Mouse (Mus musculus) neural tube, embryonic 10.5 days (tissue): ENCODE results near the gene Tmem119.
A peak's percentile ranks its signal among the peaks of the same experiment; 100 is the strongest.

Source experiments
- DNase-seq: peaks from one replicate; pipeline ENCODE4 v3.0.0-alpha.2; 2017; ENCODE audit warnings: low spot score; ENCODE audit errors: extremely low spot score

Tmem119 gene

GRCm38 (mm10) chr5:113800280-113800679 lies at the start of gene Tmem119:
Gene Tmem119 (minus strand): TSS chr5:113800516.
- peak; percentile 80 for DNase-seq

- DNase-seq: no peak
Measured at GRCm38 (mm10) chr5:113847636-113848035, 47.3 kb upstream of the Tmem119 start.

GRCm38 (mm10) chr5:113846656-113847055 lies 46.3 kb upstream of the Tmem119 start:
- no peak for DNase-seq

DNA sequence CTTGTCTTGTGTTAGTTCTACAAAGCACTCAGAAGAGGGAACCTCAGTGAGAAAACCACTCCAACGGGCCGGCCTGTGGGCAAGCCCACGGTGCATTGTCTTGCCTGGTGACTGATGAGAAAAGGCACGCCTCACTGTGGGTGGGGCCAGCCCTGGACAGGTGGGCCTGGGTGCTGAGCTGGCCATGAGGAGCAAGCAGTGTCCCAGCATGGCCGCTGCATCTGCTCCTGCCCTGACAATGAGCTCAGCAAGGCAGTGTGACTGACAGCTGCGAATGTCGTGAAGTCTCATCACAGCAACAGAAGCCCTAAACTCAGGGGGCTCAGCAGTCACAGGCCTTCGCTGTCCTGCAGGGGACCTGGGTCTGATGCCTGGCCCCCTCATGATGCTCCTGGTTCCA lies 45.3 kb upstream of the Tmem119 start:
- DNase-seq: no peak

DNA sequence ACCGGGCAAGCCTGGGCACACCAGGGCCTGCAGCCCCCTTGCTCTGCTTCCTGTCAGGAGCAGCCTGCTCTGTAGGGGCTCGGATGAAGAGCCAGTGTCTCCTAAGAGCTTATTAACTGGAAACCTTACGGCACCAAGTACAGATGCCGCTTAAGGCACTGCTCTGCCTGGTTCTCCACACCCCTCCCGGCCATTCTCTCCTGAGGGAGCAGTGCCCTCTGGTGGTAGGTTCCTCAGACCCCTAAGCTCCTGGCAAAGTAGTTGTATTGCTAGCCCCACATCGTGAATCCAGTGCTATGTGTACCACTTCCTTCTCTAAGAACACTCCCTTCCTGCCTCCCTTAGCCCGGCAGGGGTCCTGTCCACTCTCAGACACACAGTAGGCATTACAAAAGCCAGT lies 44.4 kb upstream of the Tmem119 start:
- no peak for DNase-seq

DNA sequence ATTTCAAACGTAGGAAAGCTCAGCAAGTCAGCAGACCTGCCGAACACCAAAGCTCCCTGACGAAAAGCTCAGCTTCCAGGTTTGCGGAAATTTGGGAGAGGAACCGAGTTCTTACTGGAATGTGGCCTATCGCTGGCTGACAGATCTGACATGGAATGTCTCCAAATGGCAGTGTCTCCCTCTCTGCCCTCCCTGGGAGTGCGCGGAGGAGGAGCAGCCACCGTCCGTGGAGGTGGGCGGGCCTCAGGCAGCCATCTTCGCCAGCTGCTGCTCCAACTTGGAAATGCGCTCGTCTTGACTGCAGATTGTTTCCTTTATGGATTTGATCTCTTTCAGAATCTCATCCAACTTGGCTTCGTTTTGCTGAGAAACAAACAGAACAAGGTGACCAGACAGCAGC lies 43.8 kb upstream of the Tmem119 start:
- DNase-seq: no peak

DNA sequence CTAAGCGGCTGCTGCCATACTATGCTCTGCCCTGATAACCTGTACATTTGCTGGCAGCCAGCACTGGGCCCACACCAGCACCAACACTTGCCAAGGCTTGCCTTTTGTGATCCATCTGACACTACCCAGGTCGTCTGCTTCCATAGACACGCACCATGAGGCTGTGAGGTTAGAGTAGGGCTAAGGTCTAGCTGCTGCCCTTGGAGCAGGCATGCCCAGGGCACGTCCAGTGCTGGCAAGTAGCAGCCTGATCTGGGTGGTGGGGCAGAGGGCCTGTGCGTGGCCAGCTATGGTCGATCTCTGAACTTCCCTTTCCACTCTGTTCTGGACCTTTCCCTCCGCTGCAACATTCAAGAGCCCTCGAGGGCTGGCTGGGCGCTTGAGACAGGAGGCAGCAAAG lies 42.6 kb upstream of the Tmem119 start:
- no peak for DNase-seq

DNA sequence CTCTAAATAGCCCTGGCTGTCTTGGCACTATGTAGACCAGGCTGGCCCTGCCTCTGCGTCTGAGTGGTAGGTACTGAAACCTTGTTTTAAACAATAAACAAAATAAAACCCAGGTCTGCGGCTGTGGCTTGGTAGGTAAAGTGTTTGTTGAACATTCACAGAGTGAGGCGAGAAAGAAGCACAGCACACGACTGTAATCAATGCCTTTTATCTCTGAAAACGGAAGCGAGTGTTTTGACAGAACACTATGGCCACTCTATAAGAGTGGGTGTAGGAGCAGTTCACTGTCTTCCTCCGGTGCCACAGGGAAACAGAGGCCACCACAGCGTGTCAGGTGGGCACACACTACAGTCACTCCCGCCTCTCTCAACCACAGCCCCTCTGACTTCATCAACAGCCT lies 41.9 kb upstream of the Tmem119 start:
- no peak for DNase-seq

DNA sequence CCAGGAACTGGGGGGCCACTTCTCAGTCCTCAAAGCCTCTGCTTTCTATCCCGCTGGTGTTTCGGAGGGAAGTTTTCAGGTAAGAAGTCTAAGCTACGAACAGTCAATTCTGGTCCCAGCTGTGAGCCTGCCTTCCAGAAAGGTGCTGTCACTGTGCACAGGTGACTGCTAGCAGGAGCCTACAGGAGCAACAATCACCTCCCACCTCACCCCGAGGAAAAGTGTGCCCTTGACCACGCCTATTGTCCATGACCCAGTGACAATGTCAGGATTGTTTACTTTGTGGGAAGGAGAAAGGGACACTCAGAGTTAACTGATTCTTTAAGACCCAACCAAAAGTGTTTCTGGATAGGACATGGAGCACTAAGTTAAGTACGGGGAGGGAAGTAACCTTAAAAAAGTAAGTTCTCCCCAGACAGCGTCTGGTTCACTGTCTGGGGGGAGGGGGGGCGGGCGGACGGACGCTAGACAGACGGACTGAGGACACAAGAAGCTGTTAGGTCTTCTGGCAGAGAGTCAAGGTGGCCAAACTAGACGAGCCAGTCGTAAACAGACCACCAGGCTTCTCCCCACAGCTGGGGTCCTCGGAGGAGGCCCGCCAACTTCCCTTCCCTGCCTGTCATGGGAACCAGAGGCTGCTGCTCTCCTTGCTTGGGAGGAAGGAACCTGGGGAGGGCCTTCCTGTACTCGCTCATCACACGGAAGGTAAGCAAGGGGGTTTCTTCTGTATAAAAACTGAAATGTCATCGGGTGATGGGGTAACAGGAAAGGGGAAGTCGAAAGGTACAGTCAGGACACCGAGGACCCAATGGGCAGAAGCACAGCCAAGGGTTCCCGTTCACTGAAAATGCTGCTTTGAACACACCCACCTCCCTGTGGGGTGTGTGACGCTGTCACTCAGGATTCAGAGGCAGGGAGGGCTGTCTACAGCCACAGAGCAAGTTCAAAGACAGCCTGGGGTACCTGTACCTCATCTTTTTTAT lies 41.2 kb upstream of the Tmem119 start:
- no peak for DNase-seq

- no peak for DNase-seq
Measured at GRCm38 (mm10) chr5:113840443-113840842, 40.1 kb upstream of the Tmem119 start.

DNA sequence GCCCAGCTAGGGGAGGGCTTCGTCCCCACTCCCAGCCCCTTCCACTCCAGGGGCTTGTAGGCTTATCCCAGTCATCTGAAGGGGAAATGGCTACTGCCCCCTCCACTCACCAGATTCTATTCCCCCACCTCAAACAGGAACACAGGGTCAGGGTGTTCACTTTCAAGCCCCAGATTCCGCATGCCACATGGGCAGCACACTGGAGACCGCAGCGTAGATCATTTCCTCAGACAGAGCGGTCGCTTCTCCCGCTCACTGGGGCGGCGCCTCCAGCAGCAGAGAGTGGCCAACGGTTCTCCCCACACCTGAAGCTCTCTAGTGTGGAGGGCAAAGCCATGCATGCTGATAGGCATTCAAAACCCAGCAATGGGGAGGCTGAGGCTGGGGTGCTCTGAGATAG lies 36.6 kb upstream of the Tmem119 start:
- DNase-seq: no peak

DNA sequence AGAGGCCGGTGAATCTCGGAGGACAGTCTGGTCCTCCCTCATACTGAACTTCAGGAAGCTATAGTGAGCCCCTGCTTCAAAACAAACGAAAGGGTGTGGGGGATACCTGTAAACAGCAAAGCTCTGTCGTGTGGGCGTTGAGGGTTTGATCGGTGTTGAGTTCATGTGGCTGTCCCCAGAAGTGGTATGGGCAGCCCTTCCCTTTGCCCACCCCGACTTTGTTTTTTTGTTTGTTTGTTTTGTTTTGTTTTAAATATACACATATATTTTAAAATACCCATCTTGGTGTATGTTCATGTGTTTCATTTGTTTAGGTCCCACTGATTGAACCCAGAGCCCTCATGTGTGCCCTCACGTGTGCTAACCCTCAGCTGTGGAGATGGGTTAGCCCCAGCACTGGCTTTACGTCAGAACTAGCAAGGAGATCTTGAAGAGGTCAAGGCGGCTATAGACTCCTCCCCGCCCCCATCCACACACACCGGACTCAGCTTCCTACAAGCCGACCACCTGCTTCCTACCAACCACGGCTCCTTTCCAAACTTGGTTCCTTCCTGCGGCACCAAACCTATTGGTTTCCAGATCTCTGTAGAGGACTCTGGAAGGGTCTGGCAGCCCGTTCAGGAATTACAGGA lies 33.1 kb upstream of the Tmem119 start:
- DNase-seq: no peak

GRCm38 (mm10) chr5:113832490-113832901 lies 32.2 kb upstream of the Tmem119 start, which contains the start of gene Selplg:
Gene Selplg (minus strand): TSS chr5:113832644.
- no peak for DNase-seq

- DNase-seq: no peak
Measured at GRCm38 (mm10) chr5:113831741-113832140, 31.4 kb upstream of the Tmem119 start.

GRCm38 (mm10) chr5:113830796-113831195 lies 30.5 kb upstream of the Tmem119 start:
- no peak for DNase-seq

DNA sequence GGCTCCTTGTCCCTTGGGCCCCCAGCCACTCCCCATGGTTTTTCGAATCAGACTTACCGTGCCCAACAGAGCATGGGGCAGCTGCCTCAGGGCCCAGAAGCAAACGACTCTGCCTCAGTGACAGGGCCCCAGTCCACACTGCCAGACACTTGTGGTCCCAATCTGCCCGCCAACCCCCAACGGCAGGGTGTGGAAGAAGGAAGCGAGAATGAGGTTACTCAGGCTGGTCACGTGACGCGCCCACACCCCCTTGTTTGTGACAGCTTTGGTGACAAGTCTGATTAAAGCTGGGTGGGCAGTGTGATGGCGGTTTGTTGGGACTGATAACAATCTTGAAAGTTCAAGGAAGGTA lies 30.0 kb upstream of the Tmem119 start:
- DNase-seq: no peak

GRCm38 (mm10) chr5:113829566-113830291 lies 29.4 kb upstream of the Tmem119 start:
- no peak for DNase-seq

DNA sequence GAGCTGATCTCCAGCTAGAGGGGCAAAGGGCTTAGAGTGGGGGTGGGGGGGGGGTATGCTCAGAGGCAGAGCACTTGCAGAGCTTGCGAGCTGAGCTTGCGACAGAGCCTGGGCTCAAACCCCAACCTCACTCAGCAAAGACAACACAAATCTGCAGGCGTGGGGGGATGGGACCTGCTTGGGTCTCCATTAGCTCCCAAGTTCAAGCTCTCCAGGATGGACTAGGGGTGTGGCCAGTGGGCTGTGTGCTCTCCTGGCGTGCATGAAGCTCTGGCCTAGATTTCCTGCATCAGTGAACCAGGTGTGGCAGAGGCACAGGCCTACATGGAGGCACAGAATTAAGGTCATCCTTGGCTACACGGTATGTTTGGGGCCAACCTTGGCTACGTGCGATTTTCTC lies 28.2 kb upstream of the Tmem119 start:
- DNase-seq: no peak

DNA sequence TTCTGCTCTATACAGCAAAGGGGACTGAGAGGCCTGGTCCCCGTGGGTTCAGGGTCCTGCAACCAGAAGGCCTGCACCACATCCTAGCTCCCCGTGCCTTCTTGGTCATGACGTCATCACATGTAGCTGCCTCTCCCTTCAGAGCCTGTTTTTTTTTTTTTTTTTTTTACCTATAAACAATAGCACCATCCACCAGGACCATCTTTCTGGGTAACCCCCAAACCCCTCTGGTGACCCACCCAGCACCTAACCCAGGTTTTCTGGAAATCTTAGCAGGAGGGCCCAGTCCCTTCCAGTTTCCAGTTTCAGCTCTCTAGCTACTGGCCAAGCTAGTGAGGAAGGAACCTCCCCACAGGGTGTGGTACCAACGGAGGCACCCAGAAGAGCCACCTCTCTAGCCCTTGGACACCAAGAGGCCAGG lies 27.7 kb upstream of the Tmem119 start:
- DNase-seq: no peak

DNA sequence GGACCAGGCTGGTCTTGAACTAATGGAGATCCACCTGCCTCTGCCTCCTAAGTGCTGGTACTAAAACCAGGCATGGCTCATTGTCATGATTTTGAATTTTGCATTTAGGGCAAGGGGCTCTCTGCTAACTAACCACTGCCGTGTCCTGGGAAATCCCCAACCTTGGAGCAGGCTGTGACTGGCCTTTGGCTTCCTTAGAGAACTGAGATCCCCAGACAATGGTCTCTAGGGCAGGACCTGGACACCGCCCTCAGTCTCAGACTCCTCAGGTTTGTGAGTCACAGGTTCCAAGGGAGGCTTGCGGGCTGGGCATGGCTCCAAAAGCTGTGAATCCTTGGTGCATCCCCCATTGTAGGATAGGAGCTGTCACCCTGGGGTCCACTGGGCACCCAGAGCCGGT lies 26.3 kb upstream of the Tmem119 start:
- no peak for DNase-seq

GRCm38 (mm10) chr5:113825558-113825957 lies 25.2 kb upstream of the Tmem119 start:
- no peak for DNase-seq

GRCm38 (mm10) chr5:113824228-113824627 lies 23.9 kb upstream of the Tmem119 start:
- DNase-seq: no peak
